Mouse (Mus musculus): ENCODE data around the gene Cyb5rl. TPM values are rescaled to one million over a fixed set of nuclear protein-coding genes. Genes with fewer than 3 reads are reported as not detected.

Gene Cyb5rl
- polyA plus RNA-seq, 1 experiment from 2014 or later = 8.9 TPM

GRCm38 (mm10) chr4:107042304-107042703, 24.5 kb upstream of the Cyb5rl start:
- H3K4me3 ChIP-seq = no peak overlapping the region
- DNase-seq (ENCODE audit: extremely low spot score, low spot score) = no peak
- H3K9me3 ChIP-seq = no peaks in the 10 kb centered on the region
- 96% methylated on average over 6 of the region's 6 CpGs for WGBS
- H3K27me3 ChIP-seq (ENCODE audit: poor library complexity, severe bottlenecking) = no peaks in the 10 kb centered on the region
- H3K4me1 ChIP-seq = peaks cover 7% of the 10 kb centered on the region
- H3K36me3 ChIP-seq (replicated peaks) = peaks cover 100% of the 10 kb centered on the region
- H3K27ac ChIP-seq = no peak overlapping the region

- no peaks in the 10 kb centered on the region for H3K9me3 ChIP-seq
- no peak for DNase-seq (ENCODE audit: extremely low spot score, low spot score)
- 98% methylated on average over 13 of the region's 13 CpGs for WGBS
Observed at GRCm38 (mm10) chr4:107045188-107045587, 21.6 kb upstream of the Cyb5rl start.

GRCm38 (mm10) chr4:107047806-107048205, 19.0 kb upstream of the Cyb5rl start:
- peaks cover 80% of the 10 kb centered on the region for H3K36me3 ChIP-seq (replicated peaks)
- H3K4me1 ChIP-seq = peaks cover 15% of the 10 kb centered on the region
- no peaks in the 10 kb centered on the region for H3K9me3 ChIP-seq
- H3K27ac ChIP-seq = no peak overlapping the region
- no peak overlapping the region for H3K4me3 ChIP-seq
- no peak for DNase-seq (ENCODE audit: extremely low spot score, low spot score)
- 97% methylated on average over 5 of the region's 5 CpGs for WGBS
- no peaks in the 10 kb centered on the region for H3K27me3 ChIP-seq (ENCODE audit: poor library complexity, severe bottlenecking)

More at GRCm38 (mm10) chr4:107045188-107045587, 21.6 kb upstream of the Cyb5rl start:
- no peaks in the 10 kb centered on the region for H3K27me3 ChIP-seq (ENCODE audit: poor library complexity, severe bottlenecking)
- H3K27ac ChIP-seq = no peak overlapping the region
- peaks cover 95% of the 10 kb centered on the region for H3K36me3 ChIP-seq (replicated peaks)
- peaks cover 6% of the 10 kb centered on the region; the same call in 1 of the 2 replicates for H3K4me1 ChIP-seq
- H3K4me3 ChIP-seq = no peak overlapping the region

GRCm38 (mm10) chr4:107048568-107049162, 18.1 kb upstream of the Cyb5rl start:
- Histone ChIP-seq H3K4me1 (peaks cover 18% of the 10 kb centered on the region), H3K27ac (no peak overlapping the region), H3K9me3 (no peaks in the 10 kb centered on the region), H3K27me3 (ENCODE audit: poor library complexity, severe bottlenecking) (no peaks in the 10 kb centered on the region), H3K4me3 (no peak overlapping the region), H3K36me3 (replicated peaks) (peaks cover 72% of the 10 kb centered on the region)
- 93% methylated on average over 11 of the region's 11 CpGs for WGBS
- no peak for DNase-seq (ENCODE audit: extremely low spot score, low spot score)

GRCm38 (mm10) chr4:107051889-107052288, 14.9 kb upstream of the Cyb5rl start:
- no peaks in the 10 kb centered on the region for H3K27me3 ChIP-seq (ENCODE audit: poor library complexity, severe bottlenecking)
- H3K4me3 ChIP-seq = no peak overlapping the region
- WGBS = 58% methylated on average over 4 of the region's 4 CpGs
- DNase-seq (ENCODE audit: extremely low spot score, low spot score) = no peak
- H3K9me3 ChIP-seq = no peaks in the 10 kb centered on the region
- peaks cover 61% of the 10 kb centered on the region for H3K36me3 ChIP-seq (replicated peaks)
- 0 out of 2 replicates have a peak overlapping the region, but pooled peaks have one; percentile 44 for H3K27ac ChIP-seq
- peaks cover 18% of the 10 kb centered on the region for H3K4me1 ChIP-seq

GRCm38 (mm10) chr4:107052962-107053553, 13.7 kb upstream of the Cyb5rl start:
- H3K27me3 ChIP-seq (ENCODE audit: poor library complexity, severe bottlenecking) = no peaks in the 10 kb centered on the region
- peaks cover 61% of the 10 kb centered on the region for H3K36me3 ChIP-seq (replicated peaks)
- H3K27ac ChIP-seq = peak overlapping the region; percentile 48; the same call in 1 of the 2 replicates
- WGBS = 48% methylated on average over 5 of the region's 5 CpGs
- peaks cover 18% of the 10 kb centered on the region for H3K4me1 ChIP-seq
- H3K9me3 ChIP-seq = no peaks in the 10 kb centered on the region
- no peak overlapping the region for H3K4me3 ChIP-seq
- no peak for DNase-seq (ENCODE audit: extremely low spot score, low spot score)

GRCm38 (mm10) chr4:107056088-107056487, 10.7 kb upstream of the Cyb5rl start:
- Histone ChIP-seq H3K4me3 (no peak overlapping the region), H3K9me3 (no peaks in the 10 kb centered on the region), H3K4me1 (peaks cover 13% of the 10 kb centered on the region), H3K27me3 (ENCODE audit: poor library complexity, severe bottlenecking) (no peaks in the 10 kb centered on the region), H3K27ac (no peak overlapping the region), H3K36me3 (replicated peaks) (peaks cover 68% of the 10 kb centered on the region)
- no peak for DNase-seq (ENCODE audit: extremely low spot score, low spot score)
- WGBS = 91% methylated on average over 3 of the region's 3 CpGs

GRCm38 (mm10) chr4:107058346-107058745, 8.4 kb upstream of the Cyb5rl start:
- H3K36me3 ChIP-seq (replicated peaks) = peaks cover 86% of the 10 kb centered on the region
- no peak for DNase-seq (ENCODE audit: extremely low spot score, low spot score)
- H3K4me1 ChIP-seq = no peaks in the 10 kb centered on the region
- H3K4me3 ChIP-seq = no peak overlapping the region
- no peaks in the 10 kb centered on the region for H3K27me3 ChIP-seq (ENCODE audit: poor library complexity, severe bottlenecking)
- no peaks in the 10 kb centered on the region for H3K9me3 ChIP-seq
- 88% methylated on average over 5 of the region's 5 CpGs for WGBS
- no peak overlapping the region for H3K27ac ChIP-seq

GRCm38 (mm10) chr4:107058781-107059180, 8.0 kb upstream of the Cyb5rl start:
- H3K4me3 ChIP-seq = no peak overlapping the region
- peaks cover 90% of the 10 kb centered on the region for H3K36me3 ChIP-seq (replicated peaks)
- no peaks in the 10 kb centered on the region for H3K27me3 ChIP-seq (ENCODE audit: poor library complexity, severe bottlenecking)
- WGBS = 93% methylated on average over 6 of the region's 6 CpGs
- H3K27ac ChIP-seq = no peak overlapping the region
- no peaks in the 10 kb centered on the region for H3K9me3 ChIP-seq
- H3K4me1 ChIP-seq = no peaks in the 10 kb centered on the region
- DNase-seq (ENCODE audit: extremely low spot score, low spot score) = no peak

- Histone ChIP-seq H3K9me3 (no peaks in the 10 kb centered on the region), H3K27me3 (ENCODE audit: poor library complexity, severe bottlenecking) (no peaks in the 10 kb centered on the region), H3K27ac (no peak overlapping the region), H3K4me1 (peaks cover 11% of the 10 kb centered on the region), H3K4me3 (no peak overlapping the region), H3K36me3 (replicated peaks) (peaks cover 84% of the 10 kb centered on the region)
- DNase-seq (ENCODE audit: extremely low spot score, low spot score) = no peak
- WGBS = 92% methylated on average over 4 of the region's 4 CpGs
Observed at GRCm38 (mm10) chr4:107061560-107061959, 5.2 kb upstream of the Cyb5rl start.

GRCm38 (mm10) chr4:107063214-107063613, 3.6 kb upstream of the Cyb5rl start:
- peaks cover 25% of the 10 kb centered on the region for H3K4me1 ChIP-seq
- no peak for DNase-seq (ENCODE audit: extremely low spot score, low spot score)
- H3K27me3 ChIP-seq (ENCODE audit: poor library complexity, severe bottlenecking) = peaks cover under 1% of the 10 kb centered on the region; the same call in 1 of the 2 replicates
- 89% methylated on average over 3 of the region's 3 CpGs for WGBS
- no peaks in the 10 kb centered on the region for H3K9me3 ChIP-seq
- peaks cover 67% of the 10 kb centered on the region for H3K36me3 ChIP-seq (replicated peaks)
- H3K4me3 ChIP-seq = no peak overlapping the region
- H3K27ac ChIP-seq = no peak overlapping the region

GRCm38 (mm10) chr4:107064394-107065098, 2.2 kb upstream of the Cyb5rl start:
- Histone ChIP-seq H3K36me3 (replicated peaks) (peaks cover 54% of the 10 kb centered on the region), H3K4me1 (peaks cover 30% of the 10 kb centered on the region), H3K4me3 (no peak overlapping the region), H3K9me3 (no peaks in the 10 kb centered on the region), H3K27me3 (ENCODE audit: poor library complexity, severe bottlenecking) (peaks cover 5% of the 10 kb centered on the region; the same call in 1 of the 2 replicates), H3K27ac (no peak overlapping the region)
- WGBS = 93% methylated on average over 5 of the region's 5 CpGs
- DNase-seq (ENCODE audit: extremely low spot score, low spot score) = no peak
